Mouse (Mus musculus): ENCODE data around the gene Wfdc9. TPM values are rescaled to one million over a fixed set of nuclear protein-coding genes. Genes with fewer than 3 reads are reported as not detected.

Gene Wfdc9
- total RNA-seq (2022) = not detected

DNA sequence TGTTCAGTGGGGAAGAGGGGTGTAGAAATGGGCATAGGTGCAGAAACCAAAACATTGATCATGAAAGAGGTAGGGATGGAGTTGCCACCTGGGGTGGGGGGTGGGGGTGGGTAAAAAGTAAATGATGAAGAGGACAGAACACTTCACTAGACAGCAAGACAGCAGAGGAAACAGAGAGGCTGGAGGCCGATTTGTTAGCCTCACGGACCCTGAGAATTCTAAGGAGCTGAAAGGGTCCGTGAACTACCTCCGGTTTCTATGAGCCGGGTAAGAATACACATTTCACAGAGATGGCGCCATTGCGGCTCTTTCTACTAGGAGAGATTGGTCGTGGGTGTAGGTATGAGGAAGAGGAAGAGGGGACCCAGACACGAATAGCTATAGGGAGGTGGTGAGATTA is at the start of gene Wfdc9:
TSS of gene Wfdc9 (minus strand) at position 101 of the 400 bp plus-strand sequence.
- DNase-seq = no peak

DNA sequence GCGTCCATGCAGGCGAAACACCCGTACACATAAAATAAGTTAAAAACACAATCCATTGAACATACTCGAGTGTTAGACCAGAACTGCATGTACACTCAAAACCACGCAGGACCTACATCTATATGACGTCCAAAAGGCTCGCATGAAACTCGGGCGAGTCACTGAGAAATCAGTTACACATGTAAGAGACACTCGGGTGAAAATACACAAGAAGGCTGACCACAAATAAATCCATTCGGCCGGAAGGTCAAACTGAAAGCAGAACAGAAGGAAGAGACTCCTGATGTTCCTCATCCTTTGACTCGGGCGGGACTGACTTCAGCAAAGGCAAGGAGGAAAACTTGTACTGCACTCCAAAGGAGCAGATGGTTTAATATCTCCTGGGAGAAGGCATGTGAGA is 49.6 kb upstream of the Wfdc9 start:
- DNase-seq = no peak

DNA sequence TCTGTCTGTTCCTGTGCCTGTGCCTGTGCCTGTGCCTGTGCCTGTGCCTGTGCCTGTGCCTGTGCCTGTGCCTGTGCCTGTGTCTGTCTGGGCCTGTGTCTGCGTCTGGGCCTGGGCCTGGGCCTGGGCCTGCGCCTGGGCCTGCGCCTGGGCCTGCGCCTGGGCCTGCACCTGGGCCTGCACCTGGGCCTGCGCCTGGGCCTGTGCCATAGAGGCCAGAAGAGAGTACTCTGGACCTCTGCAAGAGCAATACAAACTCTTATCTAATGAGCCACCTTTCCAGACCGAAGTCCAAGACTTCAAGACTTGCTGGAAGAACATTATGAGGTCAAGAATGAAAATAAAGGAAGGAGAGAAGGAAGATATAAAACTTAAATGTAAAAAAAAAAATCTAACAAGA is 48.9 kb upstream of the Wfdc9 start:
- no peak for DNase-seq

DNA sequence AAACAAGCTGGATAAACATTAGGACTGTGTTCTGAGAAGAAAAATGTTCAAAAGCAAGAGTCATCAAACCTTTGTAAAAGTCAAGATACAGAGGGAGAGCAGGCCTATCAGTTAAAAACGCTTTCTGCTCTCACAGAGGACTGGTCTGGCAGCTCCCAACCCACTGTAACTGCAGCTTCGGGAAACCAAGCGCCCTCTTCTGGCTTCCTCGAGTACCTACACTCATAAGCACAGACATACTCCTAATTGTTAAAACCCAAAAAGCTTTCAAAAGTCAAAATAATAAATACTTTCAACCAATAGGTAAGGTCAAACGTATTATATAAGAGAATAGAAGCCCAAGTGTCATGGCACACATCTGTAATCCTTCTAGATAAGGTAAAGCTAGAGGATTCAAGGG is 47.9 kb upstream of the Wfdc9 start:
- DNase-seq = no peak

DNA sequence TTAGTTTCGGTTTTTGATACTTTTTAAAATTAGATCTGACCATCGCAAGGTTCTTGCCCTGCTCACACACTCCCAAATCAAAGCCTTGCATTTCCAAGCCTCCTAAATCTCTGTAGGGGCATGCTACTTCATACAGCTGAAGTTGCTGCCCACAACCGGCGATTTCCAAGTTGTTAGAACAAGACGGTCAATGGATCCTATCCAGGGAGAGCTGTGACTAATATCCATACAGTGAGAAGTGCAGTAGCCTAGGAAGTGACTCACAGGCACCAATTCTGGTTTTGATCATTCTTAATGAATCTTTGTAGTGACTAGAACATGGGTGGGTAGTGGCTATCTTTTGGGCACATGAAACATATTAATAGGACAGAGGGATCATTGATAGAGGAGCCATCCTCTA is 45.4 kb upstream of the Wfdc9 start:
- no peak for DNase-seq

DNA sequence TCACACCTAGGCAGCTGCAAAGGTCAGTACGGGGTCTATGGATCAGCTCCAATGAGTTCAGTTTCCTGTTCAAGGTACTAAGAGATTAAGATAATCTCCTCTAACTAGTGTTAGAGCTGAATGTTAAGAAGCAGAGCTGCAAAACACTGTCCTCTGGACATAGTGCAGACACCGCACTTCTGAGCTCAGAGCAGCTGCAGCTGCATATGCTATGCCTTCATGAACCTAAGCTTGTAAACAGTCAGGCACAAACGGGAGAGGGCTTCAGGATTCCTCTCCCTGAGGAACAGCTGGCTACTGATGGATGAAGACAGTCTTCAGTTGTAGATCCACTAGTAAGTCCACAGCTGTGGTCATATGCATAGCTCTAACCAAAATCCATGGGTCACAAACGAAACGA is 44.6 kb upstream of the Wfdc9 start:
- DNase-seq = no peak

DNA sequence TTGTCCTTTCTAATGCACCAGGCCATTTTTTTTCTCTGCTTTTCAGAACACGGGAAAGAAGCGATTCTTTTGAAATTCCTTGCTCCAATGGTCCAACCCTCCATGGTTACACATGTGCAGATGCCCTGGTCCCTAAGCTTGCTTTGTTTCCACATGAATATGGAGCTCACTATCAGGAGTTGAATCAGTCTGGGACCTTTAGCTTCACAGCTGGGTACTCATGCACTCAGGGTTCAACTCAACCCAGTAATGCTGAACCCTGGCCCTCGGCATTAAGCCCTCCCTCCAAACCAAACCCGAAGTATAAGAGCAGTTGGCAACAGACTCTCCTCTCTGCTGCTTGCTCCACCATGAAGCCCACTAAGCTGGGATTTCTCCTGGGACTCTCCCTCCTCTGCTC is 41.8 kb upstream of the Wfdc9 start, which contains the start of gene Spint4:
TSS of gene Spint4 (plus strand) at position 301 of the 400 bp plus-strand sequence.
- no peak for DNase-seq

DNA sequence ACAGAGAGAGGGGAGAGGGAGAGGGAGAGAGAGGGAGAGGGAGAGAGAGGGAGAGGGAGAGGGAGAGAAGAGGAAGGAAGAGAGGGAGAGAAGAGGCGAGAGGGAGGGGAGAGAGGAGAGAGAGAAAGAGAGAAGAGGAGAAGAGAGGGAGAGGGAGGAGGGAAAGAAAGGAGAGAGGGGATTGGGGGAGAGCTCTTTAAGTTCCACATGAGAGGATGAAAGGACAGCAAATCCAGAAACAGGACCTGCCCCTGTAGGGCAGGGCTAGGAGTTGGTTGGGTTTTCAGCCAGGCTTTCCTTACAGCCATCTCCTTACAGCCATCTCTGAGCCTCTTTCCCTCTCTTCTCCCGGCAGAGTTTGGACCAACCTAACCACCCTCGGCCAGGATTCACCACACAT is 28.4 kb upstream of the Wfdc9 start, which contains the start of gene Wfdc13:
TSS of gene Wfdc13 (plus strand) at position 301 of the 400 bp plus-strand sequence.
- DNase-seq = no peak

DNA sequence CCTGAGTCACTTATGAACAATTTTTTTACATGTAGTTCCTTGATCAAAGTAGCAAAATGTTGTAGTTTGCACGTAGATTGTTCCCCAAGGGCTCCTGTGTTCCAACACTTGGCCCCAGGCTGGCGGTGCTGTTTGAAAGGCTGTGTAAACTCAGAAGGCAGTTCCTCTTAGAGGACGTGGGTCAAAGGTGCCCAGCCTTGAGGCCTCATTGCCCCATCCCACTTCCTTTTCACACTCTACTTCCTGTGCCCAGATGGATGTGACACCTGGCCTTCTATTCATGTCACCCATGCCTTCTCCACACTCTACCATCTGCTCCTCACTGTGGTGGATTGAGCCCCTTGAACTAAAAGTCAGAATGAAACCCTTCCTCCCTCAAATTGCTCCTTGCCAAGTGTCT is 23.5 kb upstream of the Wfdc9 start:
- DNase-seq = no peak

DNA sequence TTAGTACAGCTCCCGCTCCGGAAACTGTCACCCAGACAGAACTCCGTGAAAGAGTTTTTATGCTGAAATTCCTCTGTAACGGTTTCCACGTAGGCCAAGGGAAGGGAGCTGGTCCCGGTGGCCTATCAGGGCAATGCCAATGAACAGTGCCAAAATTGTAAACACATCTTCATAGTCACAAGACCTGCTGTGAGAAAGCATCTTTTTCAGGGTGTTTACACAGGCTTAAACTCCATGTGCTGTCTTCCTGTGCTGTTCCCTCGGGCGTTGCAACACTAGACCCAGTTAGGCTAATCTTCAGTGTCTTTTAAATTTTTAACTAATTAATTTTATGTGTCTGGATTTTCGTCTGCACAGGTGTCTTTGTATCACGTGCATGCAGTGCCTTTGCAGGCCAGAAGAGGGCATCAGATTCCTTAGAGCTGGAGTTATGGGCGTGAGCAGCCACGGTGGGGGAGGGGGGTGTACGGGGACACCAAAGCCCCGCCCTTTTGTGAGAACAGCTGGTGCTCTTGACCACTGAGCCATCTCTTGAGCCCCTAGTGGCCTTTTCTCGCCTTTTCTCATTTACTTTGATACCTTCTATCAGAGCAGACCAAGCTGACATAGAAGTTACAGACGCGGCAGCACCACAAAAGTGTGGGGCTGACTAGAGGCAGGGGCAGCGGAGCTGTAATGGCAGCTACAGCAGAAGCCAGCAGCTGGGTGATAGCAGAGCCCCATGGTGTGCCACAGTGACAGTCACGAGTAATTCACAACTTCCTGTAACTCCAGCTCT is 22.7 kb upstream of the Wfdc9 start:
- peak; percentile 15 for DNase-seq

DNA sequence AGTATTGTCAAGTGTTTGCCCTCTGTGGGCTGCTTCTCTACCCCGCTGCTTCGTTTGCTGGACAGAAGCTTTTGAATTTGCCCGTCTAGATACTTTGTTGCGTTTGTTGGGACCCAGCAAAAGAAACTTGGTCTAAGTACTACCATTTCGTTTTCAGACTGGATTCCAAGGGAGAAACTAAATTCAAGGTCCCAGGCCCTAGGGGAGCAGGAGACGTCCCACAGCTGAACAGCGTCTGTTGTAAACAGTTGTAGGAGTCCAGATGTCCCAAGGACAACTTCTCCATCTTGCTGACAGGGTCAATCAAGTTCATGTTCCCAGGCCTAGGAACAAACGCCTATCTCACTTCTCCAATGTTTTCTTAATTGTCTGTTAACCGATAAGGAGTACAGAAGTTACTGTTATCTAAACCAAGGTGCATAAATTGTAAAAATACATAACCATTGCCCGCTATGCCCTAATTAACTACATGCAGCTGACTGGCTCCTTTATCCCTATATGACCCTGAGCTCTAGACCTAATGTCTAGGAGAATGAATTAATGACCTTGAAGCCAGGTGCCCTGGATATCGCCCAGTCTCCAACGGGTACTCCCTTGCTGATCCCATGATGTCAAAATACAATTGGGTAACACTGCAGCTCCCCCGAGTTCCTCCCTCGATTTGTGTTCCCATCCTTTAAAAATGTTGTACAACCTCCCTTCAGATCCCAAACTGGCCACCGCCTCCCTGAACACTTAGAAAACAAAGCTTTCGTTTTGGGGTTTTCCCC is 20.7 kb upstream of the Wfdc9 start:
- DNase-seq = no peak

DNA sequence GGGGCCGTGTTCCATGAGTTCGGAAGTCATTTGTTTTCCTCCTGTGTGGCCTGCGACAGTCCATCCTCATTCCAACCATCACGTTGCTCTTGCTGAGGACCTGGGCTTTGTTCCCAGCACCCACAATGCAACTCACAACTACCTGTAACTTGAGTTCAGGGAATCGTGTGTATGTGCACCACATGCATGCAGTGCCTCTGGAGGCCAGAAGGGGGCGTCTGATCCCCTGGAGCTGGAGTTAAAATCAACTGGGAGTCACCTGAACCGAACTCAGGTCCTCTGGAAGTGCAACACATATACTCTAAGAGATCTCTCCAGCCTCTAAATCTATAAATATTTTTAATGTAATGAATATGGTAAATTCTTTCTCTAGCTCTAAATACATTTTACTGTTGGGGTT is 19.7 kb upstream of the Wfdc9 start:
- no peak for DNase-seq

DNA sequence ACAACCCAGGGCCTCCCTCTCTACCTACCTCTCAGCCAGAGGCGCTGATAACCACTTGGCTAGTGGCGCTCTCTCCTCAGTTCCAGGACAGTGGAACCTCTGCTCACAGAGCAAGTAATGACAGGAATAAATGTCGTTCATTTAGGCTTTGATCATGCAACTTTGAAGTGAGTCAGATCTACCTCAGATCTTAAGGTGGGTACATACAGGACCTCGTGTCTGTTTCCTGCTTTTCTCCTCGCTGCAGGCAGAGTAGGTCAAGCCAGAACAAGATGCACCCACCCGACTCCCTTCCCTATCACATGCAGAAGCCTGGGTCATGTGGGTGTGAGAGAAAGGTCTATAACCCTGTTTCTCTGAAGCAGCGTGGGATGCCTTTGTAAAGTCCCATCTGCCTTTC is 17.6 kb upstream of the Wfdc9 start, which contains the start of gene Wfdc11:
TSS of gene Wfdc11 (minus strand) at position 101 of the 400 bp plus-strand sequence.
- DNase-seq = no peak

DNA sequence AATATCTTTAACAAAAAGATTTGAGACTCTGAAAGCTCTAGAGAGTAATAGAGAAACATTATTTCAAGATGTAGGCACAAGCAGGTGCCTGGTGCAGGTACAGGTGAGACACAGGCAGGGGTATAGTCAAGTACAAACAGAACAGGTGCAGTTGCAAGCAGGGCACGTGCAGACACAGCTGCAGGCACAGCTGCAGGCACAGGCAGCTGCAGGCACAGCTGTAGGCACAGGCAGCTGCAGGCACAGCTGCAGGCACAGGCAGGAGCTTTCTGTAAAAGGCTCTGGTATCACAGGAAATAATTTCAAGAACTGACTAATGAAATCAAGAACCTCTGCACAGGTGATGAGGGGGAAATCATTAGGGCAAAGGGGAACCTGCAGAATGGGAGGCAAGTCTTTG is 14.6 kb upstream of the Wfdc9 start:
- DNase-seq = no peak

DNA sequence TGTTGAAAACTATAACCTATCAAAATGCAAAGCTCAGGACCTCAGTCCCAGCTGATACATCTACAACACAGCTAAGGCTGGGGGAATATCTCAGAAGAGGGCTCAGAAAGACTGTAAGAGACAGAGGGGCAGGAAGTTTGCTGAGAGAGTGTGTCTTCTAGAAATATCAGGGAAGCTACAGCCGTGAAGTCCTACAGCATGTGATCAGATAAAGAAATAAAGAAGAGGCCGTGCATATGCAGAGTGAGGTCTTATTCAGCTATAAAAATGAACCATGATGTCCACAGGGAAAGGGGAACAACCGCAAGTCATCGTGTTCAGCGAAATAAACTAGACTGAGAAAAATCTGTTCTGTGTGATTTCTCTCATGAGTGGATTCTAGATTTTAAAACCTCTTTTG is 13.9 kb upstream of the Wfdc9 start:
- DNase-seq = no peak

DNA sequence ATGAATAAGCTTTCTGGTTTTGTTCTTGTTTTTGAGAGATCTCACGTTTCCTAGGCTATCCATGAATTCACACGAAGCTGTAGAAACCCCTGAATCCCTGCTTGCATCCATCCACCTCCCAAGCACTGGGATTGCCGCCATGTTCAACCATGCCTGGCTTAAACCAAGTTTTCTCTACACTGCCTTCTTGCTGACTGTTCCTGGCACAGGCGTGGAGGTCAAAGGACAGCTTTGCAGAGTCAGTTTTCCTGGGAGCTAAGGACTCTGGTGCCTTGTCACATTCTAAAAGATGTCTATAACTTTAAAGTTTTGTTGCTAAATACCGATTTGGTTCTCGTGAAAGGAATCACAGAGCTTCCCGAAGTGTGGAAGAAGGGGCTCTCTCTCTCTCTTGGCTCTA is 8.5 kb upstream of the Wfdc9 start:
- DNase-seq = no peak

DNA sequence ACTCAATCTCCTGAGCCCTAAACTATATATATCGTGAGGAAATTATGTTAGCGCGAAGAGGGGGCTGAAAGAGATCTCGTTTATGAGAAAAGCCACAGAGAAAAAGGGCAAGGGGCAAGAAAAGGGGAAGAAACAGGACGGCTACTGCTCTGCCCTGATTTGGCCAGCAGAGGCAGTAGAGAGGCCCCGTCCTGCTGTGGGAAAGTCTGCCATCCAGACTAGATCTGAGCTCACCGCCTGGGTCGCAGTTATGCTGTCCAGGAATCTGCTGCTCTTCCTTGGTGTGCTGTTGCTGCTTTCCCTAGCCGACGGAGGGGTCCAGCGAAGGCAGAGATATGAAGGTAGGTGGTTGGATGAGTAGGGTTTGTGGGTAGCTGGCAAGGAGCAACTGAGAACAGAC is 525 bp downstream of the Wfdc9 start, which contains the start of gene Wfdc10:
TSS of gene Wfdc10 (plus strand) at position 189 of the 400 bp plus-strand sequence.
- DNase-seq = peak; percentile 9

DNA sequence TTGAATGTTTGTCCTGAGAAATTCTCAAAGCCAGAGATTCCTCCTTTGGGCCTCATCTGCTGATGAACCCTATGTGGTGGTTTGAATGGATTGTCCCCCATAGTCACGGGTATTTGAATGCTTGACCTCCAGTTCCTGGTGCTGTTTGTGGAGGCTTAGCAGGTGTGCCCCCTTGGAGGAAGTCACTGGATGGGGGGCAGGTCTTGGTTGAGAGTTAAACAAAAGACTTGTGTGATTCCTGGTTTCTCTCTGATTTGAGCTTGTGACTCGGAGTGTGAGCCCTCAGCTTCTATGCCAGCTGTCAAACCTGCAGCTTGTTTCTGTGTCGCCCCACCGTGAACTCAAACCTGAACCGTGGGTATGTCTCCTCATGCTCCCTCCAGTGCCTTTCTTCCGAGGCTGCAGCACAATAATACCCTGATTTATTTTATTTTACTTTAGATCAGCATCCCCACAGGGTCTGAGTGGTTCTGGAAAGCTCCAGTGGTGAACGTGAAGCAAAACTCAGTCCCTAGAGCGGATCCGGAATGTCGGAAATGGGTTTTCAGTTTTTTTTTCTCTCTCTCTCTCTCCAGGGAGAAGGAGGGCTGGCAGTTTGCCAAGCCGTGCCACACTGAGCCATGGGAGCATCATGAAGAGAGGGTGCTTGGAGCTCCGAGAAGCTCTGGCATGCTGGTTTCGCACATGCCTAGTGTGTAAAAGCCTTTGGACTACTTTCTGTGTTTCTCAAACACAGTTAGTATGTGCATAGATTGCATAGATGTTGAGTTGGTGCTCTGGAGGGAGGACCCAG is 14.3 kb downstream of the Wfdc9 start:
- DNase-seq = no peak

DNA sequence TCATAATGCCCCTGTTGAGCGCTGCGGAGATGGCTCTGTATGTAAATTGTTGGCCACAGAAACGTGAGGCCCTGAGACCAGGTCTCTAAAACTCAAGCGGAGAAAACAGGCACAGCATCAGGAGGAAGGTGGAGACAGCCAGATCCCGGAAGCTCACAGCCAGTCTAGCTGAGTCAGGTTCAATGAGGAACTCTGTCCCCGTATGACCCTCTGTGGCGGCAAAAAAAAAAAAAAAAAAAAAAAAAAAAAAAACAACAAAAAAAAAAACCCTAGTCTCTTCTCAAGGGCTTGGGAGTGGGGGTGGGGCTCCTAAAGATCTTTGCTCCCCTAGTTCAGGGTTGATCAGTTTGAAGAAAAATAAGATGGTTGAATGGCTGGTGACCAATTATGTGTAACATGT is 15.3 kb downstream of the Wfdc9 start:
- DNase-seq = no peak

DNA sequence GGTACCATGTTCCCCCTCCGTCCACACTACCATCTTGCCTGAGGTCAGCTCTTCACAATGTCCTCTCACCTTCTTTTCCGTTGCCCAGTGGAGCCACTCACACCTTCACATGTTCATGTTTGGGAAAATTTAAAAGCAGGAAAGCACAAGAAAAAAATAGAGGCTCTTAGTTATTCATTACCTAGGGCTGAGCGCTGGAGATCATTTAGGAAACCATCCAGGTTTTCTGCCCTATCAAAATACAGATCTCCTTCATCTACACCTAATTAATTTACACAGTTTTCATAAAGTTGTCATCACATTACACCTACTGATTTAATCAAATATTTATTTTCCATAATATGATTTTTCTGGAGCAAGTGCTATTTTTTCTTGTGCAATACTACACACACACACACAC is 17.7 kb downstream of the Wfdc9 start, which contains the start of gene Wfdc16:
TSS of gene Wfdc16 (minus strand) at position 101 of the 400 bp plus-strand sequence.
- DNase-seq = no peak

DNA sequence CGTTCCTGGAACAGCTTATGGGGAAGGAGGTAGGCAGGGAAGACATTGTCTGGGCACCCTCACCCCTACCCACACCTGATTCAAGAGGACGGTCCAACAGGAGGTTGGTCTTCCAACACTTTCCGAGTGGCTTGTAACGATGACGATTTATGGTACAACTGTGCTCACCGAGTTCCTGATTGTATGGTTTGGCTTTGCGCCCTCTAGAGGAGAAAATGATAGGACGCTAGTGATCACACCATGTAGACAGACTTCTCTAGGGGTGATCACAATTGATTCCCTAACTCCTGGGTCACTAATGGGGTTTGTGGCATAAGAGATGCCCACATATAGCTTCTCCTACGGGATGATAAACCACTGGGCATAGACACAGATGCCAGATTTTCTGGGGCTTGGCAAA is 21.1 kb downstream of the Wfdc9 start:
- DNase-seq = no peak

DNA sequence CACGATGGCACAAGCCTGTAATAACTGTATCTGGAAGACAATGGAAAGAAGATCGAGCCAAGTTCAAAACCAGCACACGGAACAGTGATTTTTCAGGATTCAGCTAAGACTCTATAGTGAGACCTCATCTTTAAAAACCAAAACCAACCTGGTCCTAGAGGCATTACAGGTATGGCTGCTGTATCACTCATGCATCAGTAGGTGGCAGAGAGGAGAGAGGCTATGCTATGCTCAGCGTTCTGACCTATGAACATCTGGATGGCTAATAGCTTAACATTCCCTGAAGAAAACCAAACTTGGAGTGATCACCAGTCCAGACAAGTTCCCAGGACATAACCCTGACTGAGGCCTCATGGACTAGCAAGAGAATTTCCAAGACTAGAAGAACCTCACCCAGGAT is 34.6 kb downstream of the Wfdc9 start:
- DNase-seq = no peak

DNA sequence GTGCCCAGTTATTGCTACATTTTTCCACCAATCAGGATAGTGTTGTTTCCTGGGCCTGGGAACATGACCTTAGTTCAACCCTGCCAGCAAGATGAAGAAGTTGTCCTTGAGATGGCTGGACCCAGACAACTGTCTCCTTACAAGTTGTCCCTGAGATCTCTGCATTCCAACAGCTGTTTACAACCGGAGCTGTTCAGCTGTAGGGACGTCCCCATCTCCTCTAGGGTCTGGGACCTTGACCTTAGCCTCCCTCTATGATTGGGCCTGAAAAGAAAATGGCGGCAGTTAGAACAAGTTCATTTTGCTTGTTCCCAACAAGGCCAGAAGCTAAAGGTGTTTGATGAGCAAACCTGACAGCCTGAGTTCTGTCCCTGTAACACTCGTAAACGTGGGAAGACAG is 37.3 kb downstream of the Wfdc9 start:
- DNase-seq = no peak
